In genomic region chr13:111461424-111461823, GRCm38 (mm10) we compare ENCODE assay signal across 9 mouse cellular contexts. TPM values are rescaled to one million over a fixed set of nuclear protein-coding genes. Genes with fewer than 3 reads are reported as not detected.
A peak's percentile ranks its signal among the peaks of the same experiment; 100 is the strongest.
DNase-seq lines count a peak whose midpoint lies in the region; ATAC-seq and TF ChIP-seq lines count a peak whose summit lies in the region.
"Had no signal": no experiment of that assay in that cellular context is flagged by ENCODE, and none has a peak within 500 bp of the region (broad histone marks: within the 10 kb centered on the region; RNA-seq: fewer than 3 reads in every experiment).

No protein-coding gene starts in this region.

- 4% methylated on average over 1 of the region's 1 CpGs for WGBS in lung, postnatal 0 days

- H3K4me1 ChIP-seq in G1E (ENCODE audit: insufficient read depth, low read depth, low read length): peaks cover 15% of the 10 kb centered on the region; the same call in 1 of the 2 replicates
- H3K4me1 ChIP-seq in lung, postnatal 0 days (ENCODE audit: insufficient read depth, low read depth, low read length): no peaks in the 10 kb centered on the region

- TF ChIP-seq CTCF in G1E (IDR thresholded peaks at IDR 0.05; ENCODE audit: low read depth, low read length): peak; percentile 43; the same call in 1 of the 2 replicates
- peak; percentile 85 for TF ChIP-seq CTCF in lung, postnatal 0 days (IDR thresholded peaks at IDR 0.05)

- no peaks in the 10 kb centered on the region for H3K27me3 ChIP-seq in G1E (ENCODE audit: insufficient read depth, low read length)
- no peaks in the 10 kb centered on the region for H3K27me3 ChIP-seq in lung, postnatal 0 days (replicated peaks; ENCODE audit: insufficient read depth, low read length)
- H3K27me3 ChIP-seq: megakaryocyte, embryonic 14.5 days had no signal

- no peak overlapping the region for H3K4me2 ChIP-seq in lung, postnatal 0 days (replicated peaks; ENCODE audit: low read depth, low read length)

- peak; percentile 45; the same call in 1 of the 2 replicates for ATAC-seq in G1E (ENCODE audit: extremely low read depth, insufficient number of reproducible peaks, low FRiP score, poor library complexity, severe bottlenecking)
- ATAC-seq in lung, postnatal 0 days: peak; percentile 44; the same call in 1 of the 2 replicates

- H3K9me3 ChIP-seq in G1E (replicated peaks): no peaks in the 10 kb centered on the region
- no peaks in the 10 kb centered on the region for H3K9me3 ChIP-seq in lung, postnatal 0 days (ENCODE audit: low read length)
- H3K9me3 ChIP-seq: megakaryocyte, embryonic 14.5 days had no signal

- no peak overlapping the region for H3K27ac ChIP-seq in lung, postnatal 0 days (ENCODE audit: low read length)

- no peak overlapping the region for H3K4me3 ChIP-seq in G1E (ENCODE audit: low read depth, low read length)
- H3K4me3 ChIP-seq in lung, postnatal 0 days (ENCODE audit: low read depth, low read length): no peak overlapping the region

- H3K9ac ChIP-seq in lung, postnatal 0 days (replicated peaks; ENCODE audit: low read depth): no peak overlapping the region

- DNase-seq in layer of hippocampus, adult 11-12 months (ENCODE audit: low spot score): peak; percentile 8
- no peak for DNase-seq in layer of hippocampus, adult 8-10 months (ENCODE audit: low spot score in 2 of 2)
- DNase-seq in G1E (ENCODE audit: low spot score): no peak
- peak; percentile 20 for DNase-seq in brain, embryonic 18.5 days (ENCODE audit: low read depth, low spot score)
- DNase-seq in lung, postnatal 0 days (ENCODE audit: low spot score): peak; percentile 77
- DNase-seq in testis, postnatal 14 days (ENCODE audit: low spot score): no peak
- no peak for DNase-seq in heart, postnatal 4 days
- DNase-seq in yolk sac, embryonic 10.5 days (ENCODE audit: low spot score): no peak

- no peak for TF ChIP-seq EP300 in lung, postnatal 0 days (IDR thresholded peaks at IDR 0.05)

- H3K36me3 ChIP-seq in G1E (replicated peaks): peaks cover 54% of the 10 kb centered on the region
- no peaks in the 10 kb centered on the region for H3K36me3 ChIP-seq in lung, postnatal 0 days (ENCODE audit: insufficient read depth, low read length)

RNA-seq across cellular contexts. Expression of gene Gpbp1, which starts 28.5 kb away (rescaled TPM):
- 100 to 1,000 TPM in 2 of 4 experiments, 10 to 100 TPM in 2; 83.8 to 113 (median 95.5) TPM for total RNA-seq in layer of hippocampus, adult 8-10 months (2022)
- total RNA-seq in G1E (2014; fragmentation: Nextera tagmentation) (153 and 165 TPM in 2 replicates), G1E (2017) (134 and 160 TPM in 2 replicates)
- polyA plus RNA-seq in G1E (2012): 6.9 and 11.4 TPM in 2 replicates
- polyA plus RNA-seq in lung, postnatal 0 days (2015; fragmentation: Nextera tagmentation; extraction: Ambion mirVana): 44.1 and 55.1 TPM in 2 replicates
- 10 to 100 TPM; 50.5 to 53.7 TPM for total RNA-seq in heart, postnatal 4 days (2021)

Comparison
In these comparisons a context has a peak if more than half of its experiments do, and no peak if none do; other contexts are left out.
1. DNase-seq: peak in layer of hippocampus, adult 11-12 months (single experiment), brain, embryonic 18.5 days (single experiment) and lung, postnatal 0 days (single experiment); none in layer of hippocampus, adult 8-10 months (0 of 2), G1E (single experiment), testis, postnatal 14 days (single experiment), heart, postnatal 4 days (single experiment) and yolk sac, embryonic 10.5 days (single experiment).